Mouse (Mus musculus) brown adipose tissue, adult 24 weeks (tissue): ENCODE data around the gene Cdadc1. TPM values are rescaled to one million over a fixed set of nuclear protein-coding genes. Genes with fewer than 3 reads are reported as not detected.

Experiments used
- H3K27ac ChIP-seq: fragments of 200-500 bp; replicated peaks from 2 replicates; pipeline ENCODE4 v1.5.1; 2012; ENCODE audit warnings: low read depth, mild to moderate bottlenecking, low read length
- H3K4me1 ChIP-seq: fragments of 200-500 bp; 2 replicates; pipeline ENCODE4 v1.6.1; 2012; ENCODE audit warnings: low read length, mixed read lengths; ENCODE audit not compliant: control insufficient read depth, insufficient read depth, insufficient read length
- H3K4me3 ChIP-seq: fragments of 200-500 bp; 2 replicates; pipeline ENCODE4 v1.5.1; 2012; ENCODE audit warnings: low read depth, mild to moderate bottlenecking, low read length, moderate library complexity; ENCODE audit not compliant: insufficient read depth
- polyA plus RNA-seq: library from polyadenylated mRNA; stranded (reverse); fragments of >200 nt; gene quantifications from 2 replicates; pipeline ENCODE4 v1.2.4, GENCODE M21; 2012; ENCODE audit not compliant: missing spikeins, insufficient read depth, insufficient read length

Cdadc1 gene
- polyA plus RNA-seq, 1 experiment: 58.1 TPM

- H3K4me1 ChIP-seq: no peaks in the 10 kb centered on the region
- H3K4me3 ChIP-seq: no peak overlapping the region
- no peak overlapping the region for H3K27ac ChIP-seq
These were observed 57.5 kb downstream of the Cdadc1 start for GRCm38 (mm10) chr14:59540230-59540629.

DNA sequence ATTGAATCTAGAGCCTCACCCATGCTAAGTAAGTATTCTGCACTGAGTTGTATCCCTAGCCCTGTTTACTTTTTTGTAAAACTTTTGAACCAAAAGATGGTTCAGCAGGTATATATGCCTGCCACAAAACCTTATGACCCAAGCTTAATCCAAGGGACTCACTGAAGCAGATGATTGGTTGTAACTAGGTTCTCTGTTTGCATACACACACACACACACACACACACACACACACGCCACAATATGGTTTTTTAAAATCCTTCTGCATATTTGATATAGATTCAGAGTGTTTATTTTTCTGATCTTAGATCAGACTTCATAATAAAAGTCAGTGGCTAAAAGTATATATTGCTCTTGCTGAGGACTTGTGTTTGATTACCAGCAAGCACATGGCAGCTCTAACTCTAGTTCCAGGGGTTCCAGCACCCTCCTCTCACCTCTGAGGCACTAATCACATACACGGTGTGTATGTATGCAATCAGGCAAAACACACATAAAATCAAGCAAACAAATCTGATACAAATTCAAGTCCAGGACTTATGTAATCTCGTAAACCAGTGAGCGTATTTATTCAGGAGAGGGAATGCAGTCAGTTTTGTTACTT is 59.8 kb downstream of the Cdadc1 start:
- Histone ChIP-seq H3K4me1 (no peaks in the 10 kb centered on the region), H3K4me3 (no peak overlapping the region), H3K27ac (no peak overlapping the region)

DNA sequence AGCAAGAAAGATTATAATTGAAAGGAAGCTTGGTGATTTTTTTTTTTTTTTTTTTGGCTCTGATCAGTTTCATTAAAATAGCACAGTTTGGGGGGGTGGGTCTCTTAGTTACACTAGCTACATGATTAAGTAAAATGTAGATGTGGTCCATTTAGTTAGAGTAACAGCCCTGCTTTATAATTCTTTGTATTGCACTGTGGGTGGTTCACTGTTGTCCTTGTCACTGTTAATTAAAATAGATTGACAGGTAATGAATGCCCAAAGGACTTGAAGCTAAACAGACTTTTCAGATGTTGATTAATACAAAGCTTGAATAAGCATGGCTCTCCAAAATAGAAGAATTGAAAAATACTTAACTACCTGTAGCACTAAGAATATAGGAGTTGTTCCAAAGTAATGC is 63.9 kb downstream of the Cdadc1 start:
- H3K4me1 ChIP-seq: no peaks in the 10 kb centered on the region
- H3K4me3 ChIP-seq: no peak overlapping the region

DNA sequence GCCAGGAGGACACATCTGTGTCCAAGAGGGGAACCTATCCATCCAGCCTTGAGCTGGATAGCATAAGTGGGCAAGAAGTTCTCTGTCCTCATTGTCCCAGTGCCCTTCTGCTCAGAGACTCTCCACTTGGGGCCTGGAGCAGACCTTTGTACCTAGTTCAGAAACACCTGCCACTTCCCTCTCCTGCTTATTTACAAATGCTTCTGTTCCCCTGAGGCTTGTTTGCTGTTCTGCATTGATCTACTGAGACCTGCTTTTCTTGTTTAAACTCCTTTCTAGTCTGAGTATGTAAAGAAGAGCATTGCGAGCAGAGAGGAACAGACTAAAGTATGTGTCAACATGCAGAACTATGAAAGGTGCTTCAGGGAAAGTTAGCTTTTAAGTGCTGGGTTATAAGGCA is 64.8 kb downstream of the Cdadc1 start:
- H3K27ac ChIP-seq: no peak overlapping the region
- no peak overlapping the region for H3K4me3 ChIP-seq
- no peaks in the 10 kb centered on the region for H3K4me1 ChIP-seq

More for the DNA sequence above, 63.9 kb downstream of the Cdadc1 start:
- H3K27ac ChIP-seq: no peak overlapping the region

GRCm38 (mm10) chr14:59530801-59531200 is 67.0 kb downstream of the Cdadc1 start:
- Histone ChIP-seq H3K27ac (no peak overlapping the region), H3K4me1 (no peaks in the 10 kb centered on the region), H3K4me3 (no peak overlapping the region)

DNA sequence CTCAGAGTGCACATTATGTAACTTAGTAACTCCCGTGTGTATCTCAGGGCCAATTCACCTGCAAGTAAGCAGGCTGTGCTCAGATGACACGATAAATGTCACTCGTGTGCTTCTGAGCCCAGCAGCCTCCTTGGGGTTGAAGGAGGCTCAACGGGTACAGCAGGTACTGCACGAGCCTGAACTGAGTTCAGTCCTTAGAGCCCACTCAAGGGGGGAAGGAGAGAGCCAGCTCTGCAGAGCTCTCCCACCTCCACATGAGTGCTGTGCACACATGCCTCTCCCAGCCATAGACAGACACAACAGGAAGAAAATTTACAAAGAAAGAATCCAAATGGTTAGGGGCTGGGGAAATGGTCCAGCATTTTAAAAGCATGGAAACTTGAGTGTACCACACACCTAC is 71.9 kb downstream of the Cdadc1 start:
- H3K4me1 ChIP-seq: no peaks in the 10 kb centered on the region
- no peak overlapping the region for H3K4me3 ChIP-seq
- H3K27ac ChIP-seq: no peak overlapping the region

DNA sequence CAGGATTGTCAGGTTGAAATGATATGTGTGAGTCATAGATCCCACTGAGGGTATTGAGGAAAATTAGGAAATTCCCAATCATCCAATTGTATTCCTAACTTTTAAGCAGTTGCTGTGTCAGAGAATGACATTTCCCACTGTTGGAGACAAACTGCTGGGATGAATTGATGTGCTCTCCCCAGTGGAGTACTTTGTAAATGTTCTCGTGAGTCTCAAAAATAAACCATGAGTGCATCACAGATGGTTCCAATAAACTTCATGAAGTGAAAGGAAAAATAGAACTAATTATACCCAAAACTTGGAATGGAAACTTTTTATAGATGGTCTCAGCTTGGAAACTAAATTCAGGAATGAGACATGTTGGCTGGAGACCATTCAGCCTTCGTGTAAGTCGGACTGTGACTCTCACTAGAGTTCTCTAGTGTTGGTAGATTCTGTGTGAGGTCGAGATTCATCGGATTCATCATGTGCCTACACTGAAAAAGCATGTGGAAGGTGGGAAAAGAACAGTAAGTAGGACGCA is 83.8 kb downstream of the Cdadc1 start:
- no peak overlapping the region for H3K27ac ChIP-seq

More for the DNA sequence above, 83.8 kb downstream of the Cdadc1 start:
- H3K4me3 ChIP-seq: no peak overlapping the region
- no peaks in the 10 kb centered on the region for H3K4me1 ChIP-seq

Other genes starting within 250 kb of the Cdadc1 start
- 6.7 and 7.3 TPM in 2 replicates for gene Phf11d, start 232.5 kb downstream of the Cdadc1 start, polyA plus RNA-seq
- gene Phf11c, start 202.6 kb downstream of the Cdadc1 start, polyA plus RNA-seq: not detected in 2 replicates
- 4.3 and 5.6 TPM in 2 replicates for gene Setdb2, start 157.1 kb downstream of the Cdadc1 start, polyA plus RNA-seq
- gene Cab39l, start 157.0 kb downstream of the Cdadc1 start, polyA plus RNA-seq: 33.1 and 44.4 TPM in 2 replicates
- 0.44 and 2.0 TPM in 2 replicates for gene Shisa2, start 27.3 kb upstream of the Cdadc1 start, polyA plus RNA-seq